Mouse (Mus musculus) cerebellum, adult 18-20 months (tissue): ENCODE results near the gene Magea1.
"Not testable (repeated sequence)": the region's sequence is repeated elsewhere in the genome, so short reads cannot be mapped to it uniquely, and the experiment has no call there.

ENCODE experiments used
- DNase-seq, 2 experiments: peaks; one replicate each; pipeline ENCODE4 v3.0.0; 2021

Gene Magea1

GRCm38 (mm10) chrX:155089693-155090092 lies at the start of gene Magea1:
Gene Magea1 (minus strand): TSS chrX:155089793.
- DNase-seq = not testable (repeated sequence)

GRCm38 (mm10) chrX:155128312-155128711 lies 38.7 kb upstream of the Magea1 start, which contains the start of gene Cldn34b2:
Gene Cldn34b2 (minus strand): TSS chrX:155128412.
- DNase-seq = not testable (repeated sequence)

GRCm38 (mm10) chrX:155098024-155098423 lies 8.4 kb upstream of the Magea1 start:
- peak; percentile 1 to 10 for DNase-seq

- DNase-seq = not testable (repeated sequence)
Measured at GRCm38 (mm10) chrX:155093566-155093965, 4.0 kb upstream of the Magea1 start, which contains the start of gene Magea2. Gene Magea2 (minus strand): TSS chrX:155093666.

GRCm38 (mm10) chrX:155063045-155063444 lies 26.5 kb downstream of the Magea1 start, which contains the start of gene Magea5:
Gene Magea5 (minus strand): TSS chrX:155063145.
- DNase-seq = not testable (repeated sequence)
